Mouse (Mus musculus) cerebellum, adult 11-12 months (tissue): ENCODE data around the gene Aptx.

ENCODE experiments used
- DNase-seq: peaks from one replicate; pipeline ENCODE4 v3.0.0; 2022

Gene Aptx

GRCm38 (mm10) chr4:40666237-40667012, 36.6 kb downstream of the Aptx start:
- no peak for DNase-seq

- DNase-seq: no peak
Measured at GRCm38 (mm10) chr4:40651055-40651454, 51.9 kb downstream of the Aptx start.

- no peak for DNase-seq
Measured at GRCm38 (mm10) chr4:40649111-40649510, 53.9 kb downstream of the Aptx start.

- DNase-seq: no peak
Measured at GRCm38 (mm10) chr4:40643567-40643966, 59.4 kb downstream of the Aptx start.

GRCm38 (mm10) chr4:40640991-40641390, 62.0 kb downstream of the Aptx start:
- no peak for DNase-seq
